Mouse (Mus musculus): Measurements from ENCODE around the gene Phtf2. TPM values are rescaled to one million over a fixed set of nuclear protein-coding genes. Genes with fewer than 3 reads are reported as not detected.
"Not testable (repeated sequence)": the region's sequence is repeated elsewhere in the genome, so short reads cannot be mapped to it uniquely, and the experiment has no call there.

Phtf2 gene
- total RNA-seq, 2 experiments from 2014 or later = 11.2 to 12.3 TPM

DNA sequence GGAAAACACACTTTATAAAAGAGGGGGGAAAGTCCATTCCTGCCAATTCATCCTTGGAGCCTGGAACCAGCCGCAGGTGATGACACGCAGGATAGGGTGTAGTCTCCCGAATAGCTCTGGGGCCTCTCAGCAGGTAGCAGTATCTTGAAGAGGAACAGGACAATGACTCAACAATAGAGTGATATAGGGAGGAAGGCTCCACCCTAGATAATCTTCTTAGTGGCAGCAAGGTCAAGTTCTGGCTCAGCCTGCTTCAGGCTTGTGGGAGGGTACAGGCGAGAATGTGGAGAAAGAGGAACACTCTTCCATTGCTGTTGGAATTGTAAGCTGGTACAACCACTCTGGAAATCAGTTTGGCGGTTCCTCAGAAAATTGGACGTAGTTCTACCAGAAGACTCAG, 171.1 kb downstream of the Phtf2 start:
- not testable (repeated sequence) for ATAC-seq (replicated peaks; ENCODE audit: poor library complexity, severe bottlenecking)

Other genes starting within 250 kb of the Phtf2 start
- gene Tmem60, start 67 bp upstream of the Phtf2 start, total RNA-seq (2014; fragmentation: Nextera tagmentation) = 25.9 and 39.1 TPM in 2 replicates
- gene Tmem60, start 67 bp upstream of the Phtf2 start, total RNA-seq (2017) = 13.6 and 18.0 TPM in 2 replicates
- gene Rsbn1l, start 74.3 kb upstream of the Phtf2 start, total RNA-seq (2014; fragmentation: Nextera tagmentation) = 24.6 and 34.4 TPM in 2 replicates
- 26.0 and 34.8 TPM in 2 replicates for gene Rsbn1l, start 74.3 kb upstream of the Phtf2 start, total RNA-seq (2017)
- gene Ptpn12, start 173.8 kb upstream of the Phtf2 start, total RNA-seq (2014; fragmentation: Nextera tagmentation) = 34.1 and 54.1 TPM in 2 replicates
- gene Ptpn12, start 173.8 kb upstream of the Phtf2 start, total RNA-seq (2017) = 21.7 and 27.4 TPM in 2 replicates